Mouse (Mus musculus) liver, adult 2 months (tissue): Measurements from ENCODE around the gene Srm.

Experiments used
- CTCF ChIP-seq: fragments of 200-500 bp; IDR thresholded peaks from 2 replicates; pipeline ENCODE4 v1.5.1; 2011; ENCODE audit warnings: low read depth, low read length, control low read depth
- POLR2A ChIP-seq: fragments of 200-500 bp; IDR thresholded peaks from 2 replicates; pipeline ENCODE4 v1.6.1; 2011; ENCODE audit warnings: low read length, control low read depth; ENCODE audit not compliant: insufficient read depth; ENCODE audit errors: extremely low read depth

GRCm38 (mm10) chr4:148620718-148621117 lies 29.4 kb downstream of the Srm start:
- TF ChIP-seq CTCF = no peak
- no peak for TF ChIP-seq POLR2A
